Mouse (Mus musculus) layer of hippocampus, adult 2 months (tissue): ENCODE results near the gene Tmem116. TPM values are rescaled to one million over a fixed set of nuclear protein-coding genes. Genes with fewer than 3 reads are reported as not detected.

ENCODE experiments used
- DNase-seq, 2 experiments: peaks; one replicate each; pipeline ENCODE4 v3.0.0; 2022; ENCODE audit warnings: low spot score in 2 of 2
- H3K27ac ChIP-seq: fragments of 200-600 bp; 2 replicates; pipeline ENCODE4 v1.8.1; 2022
- H3K4me3 ChIP-seq: fragments of 200-600 bp; 2 replicates; pipeline ENCODE4 v1.8.1; 2022; ENCODE audit warnings: mild to moderate bottlenecking
- CTCF ChIP-seq: fragments of 200-600 bp; conservative IDR thresholded peaks from 2 replicates; pipeline ENCODE4 v1.8.1; 2022; ENCODE audit warnings: antibody characterized with exemption, mild to moderate bottlenecking, moderate library complexity
- total RNA-seq, 2 experiments: library from RNA; stranded (reverse); gene quantifications; 2 replicates each; pipeline ENCODE4 v1.2.3; 2021

Gene Tmem116
- total RNA-seq, 2 experiments from 2014 or later = 7.7 to 8.6 TPM

DNA sequence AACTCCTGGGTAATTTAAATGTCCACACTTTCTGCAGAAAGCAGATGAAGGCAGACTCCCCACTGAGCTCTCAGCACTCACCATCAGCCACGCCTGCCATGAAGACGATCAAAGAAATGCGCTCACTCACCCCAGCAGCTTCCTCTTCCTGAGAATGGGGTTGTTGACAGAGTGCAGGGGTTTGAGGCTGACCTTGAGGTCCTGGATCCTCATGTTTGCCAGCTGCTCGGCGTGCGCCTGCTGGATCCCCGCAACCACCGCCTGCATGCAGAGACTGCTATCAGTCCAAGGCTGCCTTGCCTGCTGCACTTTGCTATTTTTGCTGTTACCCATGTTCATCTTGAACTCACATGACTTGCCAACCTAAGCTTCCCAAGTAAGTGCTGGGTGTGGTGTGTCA is 75.3 kb downstream of the Tmem116 start:
- TF ChIP-seq CTCF = no peak
- Histone ChIP-seq H3K27ac (no peak overlapping the region), H3K4me3 (no peak overlapping the region)
- DNase-seq = no peak

DNA sequence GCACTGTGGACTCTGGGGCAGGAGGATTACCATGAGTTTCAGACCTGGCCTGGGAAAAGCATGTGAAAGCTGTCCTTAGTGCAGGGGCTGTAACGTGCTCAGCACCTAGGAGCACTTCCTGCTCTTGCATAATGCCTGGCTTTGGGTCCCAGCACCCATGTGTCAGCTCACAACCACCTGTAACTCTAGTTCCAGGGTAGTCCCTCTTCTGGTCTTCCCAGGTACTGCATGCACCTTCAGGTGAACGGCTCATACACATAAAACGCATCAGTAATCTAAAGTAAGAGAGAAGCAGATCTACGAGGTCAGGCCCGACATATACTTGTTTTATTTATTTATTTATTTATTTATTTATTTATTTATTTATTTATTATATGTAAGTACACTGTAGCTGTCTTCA is 82.8 kb downstream of the Tmem116 start:
- no peak overlapping the region for H3K4me3 ChIP-seq
- no peak for DNase-seq
- peak; percentile 69 for TF ChIP-seq CTCF
- H3K27ac ChIP-seq = no peak overlapping the region

DNA sequence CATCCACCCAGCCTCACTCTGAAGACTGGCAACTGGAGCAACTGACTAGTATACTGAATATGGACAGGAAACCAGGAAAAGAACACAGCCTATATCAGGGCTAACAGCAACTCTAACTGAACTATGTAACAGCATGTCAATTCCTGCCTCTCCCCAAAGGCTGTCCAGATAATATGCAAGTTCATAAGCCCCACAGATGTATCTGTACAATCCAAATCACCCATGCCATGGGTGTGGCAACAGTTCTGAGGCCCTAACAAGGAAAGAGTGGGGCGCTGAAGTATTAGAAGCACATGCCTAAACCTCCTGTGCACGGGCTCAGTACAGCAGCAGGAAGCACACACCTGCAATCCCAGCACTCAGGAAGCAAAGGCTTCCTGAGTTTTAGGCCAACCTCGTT is 83.4 kb downstream of the Tmem116 start:
- Histone ChIP-seq H3K4me3 (no peak overlapping the region), H3K27ac (no peak overlapping the region)
- no peak for TF ChIP-seq CTCF
- no peak for DNase-seq

DNA sequence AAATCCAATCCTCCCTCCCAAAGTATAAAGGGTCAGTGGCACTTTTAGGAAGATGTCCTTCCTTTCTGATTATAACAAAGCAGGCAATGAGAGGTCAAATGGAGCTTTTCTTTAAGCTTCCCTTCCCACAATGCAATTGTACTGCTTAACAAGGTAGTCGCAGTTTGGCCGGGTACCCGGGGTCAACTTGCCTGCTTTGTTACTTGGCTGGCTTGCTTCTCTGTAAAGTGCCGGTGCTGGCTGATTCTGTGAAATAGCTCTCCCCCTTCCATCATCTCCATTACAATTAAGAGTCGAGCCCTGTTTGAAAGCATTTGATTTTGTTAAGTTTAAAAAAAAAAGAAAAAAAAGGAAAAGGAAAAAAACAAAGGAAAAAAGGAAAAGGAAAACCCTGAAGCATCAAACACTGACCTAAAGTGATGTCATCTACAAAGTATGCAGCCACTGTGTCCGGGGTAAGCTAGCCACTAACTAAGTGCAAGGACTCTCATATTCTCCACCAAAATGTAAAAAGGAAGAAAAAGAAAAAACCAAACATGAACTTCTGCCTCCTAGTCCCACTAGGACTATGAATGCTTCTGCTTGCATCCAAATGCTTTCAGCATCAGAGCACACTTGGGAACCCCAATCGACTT is 85.3 kb downstream of the Tmem116 start:
- no peak for TF ChIP-seq CTCF
- no peak overlapping the region for H3K4me3 ChIP-seq
- H3K27ac ChIP-seq = no peak overlapping the region
- no peak for DNase-seq

- DNase-seq = no peak
- Histone ChIP-seq H3K27ac (no peak overlapping the region), H3K4me3 (no peak overlapping the region)
- TF ChIP-seq CTCF = no peak
These were observed 85.9 kb downstream of the Tmem116 start for GRCm38 (mm10) chr5:121537588-121537987.

- Histone ChIP-seq H3K4me3 (no peak overlapping the region), H3K27ac (no peak overlapping the region)
- TF ChIP-seq CTCF = no peak
- DNase-seq = no peak
These were observed 88.4 kb downstream of the Tmem116 start for GRCm38 (mm10) chr5:121540066-121540465.

DNA sequence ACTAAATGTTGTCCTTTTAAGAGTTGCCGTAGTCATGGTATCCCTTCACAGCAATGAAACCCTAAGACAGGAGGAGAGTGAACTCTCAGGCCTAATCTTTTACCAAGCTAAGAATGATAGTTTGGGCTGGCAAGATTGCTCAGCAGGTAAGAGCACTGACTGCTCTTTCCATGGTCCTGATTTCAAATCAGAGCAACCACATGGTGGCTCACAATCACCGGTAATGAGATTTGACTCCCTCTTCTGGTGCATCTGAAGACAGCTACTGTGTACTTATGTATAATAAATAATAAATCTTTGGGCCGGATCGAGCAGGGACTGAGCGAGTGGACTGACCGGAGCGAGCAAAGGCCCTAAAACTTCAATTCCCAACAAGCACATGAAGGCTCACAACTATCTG is 89.5 kb downstream of the Tmem116 start:
- peak; percentile 63 for TF ChIP-seq CTCF
- H3K4me3 ChIP-seq = no peak overlapping the region
- DNase-seq = no peak
- H3K27ac ChIP-seq = no peak overlapping the region

- Histone ChIP-seq H3K4me3 (no peak overlapping the region), H3K27ac (no peak overlapping the region)
- no peak for TF ChIP-seq CTCF
- no peak for DNase-seq
These were observed 91.7 kb downstream of the Tmem116 start for GRCm38 (mm10) chr5:121543370-121543769.

DNA sequence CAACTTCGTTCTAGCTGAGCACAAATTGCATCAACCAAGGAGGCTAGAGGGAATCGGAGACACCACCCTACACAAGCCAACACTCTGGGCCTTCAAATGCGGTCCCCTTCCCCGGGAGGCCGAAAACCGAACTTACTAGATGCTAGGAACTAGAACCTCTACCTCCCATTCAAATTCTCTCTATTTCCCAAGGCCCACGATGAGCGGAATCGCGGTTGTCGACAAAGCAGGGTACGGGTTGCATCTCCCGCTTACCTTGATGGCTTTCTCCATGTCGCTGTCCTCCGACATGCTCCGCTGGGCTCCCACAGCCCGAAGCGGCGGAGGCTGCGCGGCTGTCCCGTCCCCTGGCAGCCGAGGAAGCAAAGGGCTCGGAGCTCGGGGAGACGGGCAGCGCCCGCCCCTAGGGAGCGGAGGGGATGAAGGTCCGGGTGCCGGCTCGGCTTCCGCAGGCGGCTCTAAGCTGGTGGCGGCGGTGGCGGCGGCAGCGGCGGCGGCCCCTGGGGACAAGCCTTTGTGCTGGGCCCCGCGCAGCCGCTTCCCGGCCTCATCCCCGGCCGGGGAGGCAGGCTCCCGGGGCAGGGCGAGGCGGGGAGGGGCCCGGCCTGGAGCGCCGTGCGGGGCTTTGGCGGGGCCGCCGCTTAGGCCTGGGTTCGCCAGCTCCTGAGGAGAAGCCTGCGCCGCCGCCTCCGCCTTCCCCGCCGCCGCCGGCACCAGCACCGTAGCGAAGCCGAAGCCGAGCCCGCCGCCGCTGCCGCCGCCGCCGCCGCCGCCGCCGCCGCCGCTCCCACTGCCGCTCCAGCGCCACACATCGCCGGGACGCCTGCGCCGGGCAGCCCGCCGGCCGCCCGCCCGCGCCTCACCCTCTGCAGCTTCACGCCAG is 93.5 kb downstream of the Tmem116 start, which contains the start of the genes Adam1a and Gm42878:
Gene Adam1a (minus strand): TSS at position 573 of the 883 bp plus-strand sequence.
Gene Gm42878 (minus strand): TSS at position 573 of the 883 bp plus-strand sequence.
- TF ChIP-seq CTCF = no peak
- H3K27ac ChIP-seq = peak within 1 kb of the TSS; percentile 99
- H3K4me3 ChIP-seq = peak within 1 kb of the TSS; percentile 98
- DNase-seq = peak in 1 of 2 experiments; percentile 33

GRCm38 (mm10) chr5:121545793-121546529 is 94.3 kb downstream of the Tmem116 start, which contains the start of gene Mapkapk5:
Mapkapk5 (minus strand) TSS chr5:121545905.
- peak; percentile 96 to 99 for DNase-seq
- Histone ChIP-seq H3K4me3 (peak within 1 kb of the TSS; percentile 98), H3K27ac (peak within 1 kb of the TSS; percentile 99)
- TF ChIP-seq CTCF = no peak

DNA sequence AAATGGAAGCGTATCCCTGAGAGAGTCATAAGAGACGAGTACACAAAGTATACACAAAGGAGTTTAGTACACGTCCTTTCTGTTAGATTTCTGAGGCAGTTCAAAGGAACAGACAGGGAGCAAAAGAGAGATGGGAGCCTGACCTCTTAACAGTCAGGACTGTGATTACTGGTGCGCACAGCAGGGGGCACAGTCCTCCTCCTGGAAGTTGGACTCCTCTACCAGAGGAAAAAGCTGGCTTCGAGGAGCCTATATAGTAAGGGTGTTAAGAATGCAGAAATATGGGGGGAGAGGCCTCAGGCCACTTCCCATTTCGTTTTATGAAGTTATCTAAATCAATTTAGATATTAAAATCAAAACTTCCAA is 94.8 kb downstream of the Tmem116 start:
- peak overlapping the region; percentile 99 for H3K27ac ChIP-seq
- TF ChIP-seq CTCF = peak; percentile 80
- DNase-seq = peak in 1 of 2 experiments; percentile 34
- peak overlapping the region; percentile 98 for H3K4me3 ChIP-seq

GRCm38 (mm10) chr5:121547084-121547483 is 95.4 kb downstream of the Tmem116 start:
- no peak overlapping the region for H3K4me3 ChIP-seq
- no peak for DNase-seq
- no peak for TF ChIP-seq CTCF
- H3K27ac ChIP-seq = no peak overlapping the region

DNA sequence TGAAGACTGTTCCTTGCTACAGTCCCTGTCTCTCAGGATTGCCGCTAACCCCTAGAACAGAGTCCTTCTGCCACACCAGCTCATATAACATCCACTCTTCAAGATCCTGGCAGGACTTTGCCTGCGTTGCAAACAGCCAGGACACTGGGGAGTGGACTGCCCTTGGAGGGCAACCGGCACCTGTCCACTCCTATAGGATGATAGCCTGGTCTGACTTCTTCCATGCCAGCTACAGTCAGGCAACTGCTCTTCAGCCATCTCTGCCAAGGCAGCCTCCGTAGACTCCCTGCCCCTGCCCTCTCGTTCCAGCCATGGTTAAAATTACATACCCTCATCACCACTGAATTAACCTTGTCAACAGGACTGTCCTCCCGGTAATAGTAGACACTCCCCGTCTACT is 97.5 kb downstream of the Tmem116 start:
- TF ChIP-seq CTCF = no peak
- no peak overlapping the region for H3K4me3 ChIP-seq
- no peak for DNase-seq
- H3K27ac ChIP-seq = no peak overlapping the region
